Mouse (Mus musculus) cortical plate, adult 2 months (tissue): ENCODE results near the gene Ddx21.

Source experiments
- CTCF ChIP-seq: fragments of 200-500 bp; IDR thresholded peaks from 2 replicates; pipeline ENCODE4 v1.5.1; 2011; ENCODE audit warnings: mild to moderate bottlenecking, control low read depth, low read length; ENCODE audit not compliant: insufficient read depth; ENCODE audit errors: extremely low read depth
- POLR2A ChIP-seq: fragments of 200-500 bp; IDR thresholded peaks from 2 replicates; pipeline ENCODE4 v1.6.1; 2011; ENCODE audit warnings: mild to moderate bottlenecking, low read length, control low read depth; ENCODE audit not compliant: insufficient read depth; ENCODE audit errors: extremely low read depth

GRCm38 (mm10) chr10:62540800-62541199 lies 61.3 kb downstream of the Ddx21 start:
- TF ChIP-seq POLR2A = no peak
- no peak for TF ChIP-seq CTCF
